Mouse (Mus musculus): Measurements from ENCODE around the gene Krt31.

Gene Krt31

DNA sequence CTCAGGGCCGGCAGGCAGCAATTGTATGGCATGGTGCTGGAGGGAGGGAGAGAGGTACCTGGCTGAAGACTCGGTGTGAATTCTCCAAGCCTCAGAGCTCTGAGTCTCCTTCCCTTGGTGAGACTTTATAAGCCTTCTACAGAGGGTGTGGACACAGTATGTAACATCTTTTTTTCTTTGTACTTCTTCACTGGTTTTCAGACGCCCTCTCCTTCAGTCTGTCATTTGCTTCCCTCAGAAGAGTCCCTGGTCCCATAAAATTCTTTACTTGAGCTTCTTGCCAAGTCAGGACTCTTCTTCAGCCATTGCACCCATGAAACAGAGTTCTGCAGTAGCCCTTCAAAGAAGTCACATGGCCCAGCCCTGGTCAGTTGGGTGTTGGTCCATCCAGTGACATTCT is at the start of gene Krt31:
TSS of gene Krt31 (minus strand) at position 101 of the 400 bp plus-strand sequence.
- DNase-seq (ENCODE audit: extremely low read depth, insufficient read length, low spot score): no peak

DNA sequence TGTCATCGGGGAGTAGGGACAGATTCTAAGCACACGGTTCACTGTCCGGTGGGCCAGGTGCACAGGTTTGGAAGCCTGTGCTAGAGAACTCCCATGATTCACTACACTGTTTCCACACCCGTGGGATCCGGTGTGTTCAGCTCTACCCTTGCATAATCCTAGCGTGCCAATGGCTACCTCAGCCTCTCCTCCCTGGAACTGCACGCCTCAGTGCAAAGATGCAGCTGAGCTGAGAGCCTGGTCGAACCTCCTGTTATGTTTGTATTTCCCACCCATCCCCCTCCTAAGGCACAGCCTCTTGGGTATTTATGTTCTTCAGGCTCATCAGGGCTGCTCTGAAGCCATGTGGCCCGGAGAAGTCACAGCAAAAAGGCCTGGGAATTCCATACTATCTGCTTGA is 47.5 kb upstream of the Krt31 start:
- no peak for DNase-seq (ENCODE audit: extremely low read depth, insufficient read length, low spot score)

DNA sequence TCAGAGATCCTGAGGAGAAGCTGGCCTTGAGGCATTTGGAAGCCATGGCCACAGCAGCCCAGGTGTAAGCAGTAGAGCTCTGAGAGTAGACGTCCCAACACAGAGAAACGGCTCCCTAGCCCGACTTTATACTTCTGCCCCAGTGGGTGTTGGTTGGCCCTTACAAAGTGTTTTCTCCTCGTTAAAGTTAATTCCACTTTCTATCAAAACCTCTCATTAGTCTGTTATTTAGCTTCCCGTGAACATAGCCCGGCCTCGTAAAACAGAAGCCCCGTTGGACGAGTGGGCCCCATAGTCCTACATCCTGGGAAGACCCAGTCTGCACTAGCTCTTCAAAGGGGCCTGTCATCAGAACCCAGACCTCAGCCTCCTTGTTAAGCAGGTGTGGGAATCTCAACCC is 45.8 kb upstream of the Krt31 start, which contains the start of gene Krt35:
TSS of gene Krt35 (minus strand) at position 101 of the 400 bp plus-strand sequence.
- no peak for DNase-seq (ENCODE audit: extremely low read depth, insufficient read length, low spot score)

DNA sequence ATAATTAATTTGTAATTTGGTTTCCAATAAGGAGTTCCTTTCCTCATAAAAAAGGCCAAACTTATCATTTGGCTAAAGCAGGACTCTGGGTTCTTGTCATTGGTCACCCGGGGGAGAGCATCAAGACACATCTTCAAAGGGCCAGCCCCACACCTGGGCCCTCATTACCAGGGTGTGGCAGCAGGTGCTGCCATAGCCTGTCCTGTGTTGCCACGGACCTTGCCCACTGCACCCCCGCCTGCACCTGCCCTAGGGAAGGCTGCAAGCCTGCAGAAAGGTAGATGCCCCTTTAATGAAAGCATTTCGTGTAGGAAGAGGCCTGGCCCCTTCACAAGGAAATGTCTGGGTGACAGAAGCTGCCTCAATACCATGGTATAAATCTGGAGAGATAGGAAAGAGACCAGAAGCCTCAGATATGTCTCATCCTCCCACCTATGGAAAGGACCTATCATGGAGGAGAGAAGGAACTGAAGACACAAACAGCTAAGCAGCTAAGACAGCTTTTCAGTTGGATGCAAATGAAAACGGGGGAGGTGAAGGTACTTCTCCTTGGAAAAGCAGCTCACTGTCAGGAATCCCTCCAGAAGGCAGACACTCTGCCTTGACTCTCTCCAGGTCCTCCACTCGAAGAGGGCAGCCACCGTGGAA is 38.2 kb upstream of the Krt31 start:
- DNase-seq (ENCODE audit: extremely low read depth, insufficient read length, low spot score): no peak

DNA sequence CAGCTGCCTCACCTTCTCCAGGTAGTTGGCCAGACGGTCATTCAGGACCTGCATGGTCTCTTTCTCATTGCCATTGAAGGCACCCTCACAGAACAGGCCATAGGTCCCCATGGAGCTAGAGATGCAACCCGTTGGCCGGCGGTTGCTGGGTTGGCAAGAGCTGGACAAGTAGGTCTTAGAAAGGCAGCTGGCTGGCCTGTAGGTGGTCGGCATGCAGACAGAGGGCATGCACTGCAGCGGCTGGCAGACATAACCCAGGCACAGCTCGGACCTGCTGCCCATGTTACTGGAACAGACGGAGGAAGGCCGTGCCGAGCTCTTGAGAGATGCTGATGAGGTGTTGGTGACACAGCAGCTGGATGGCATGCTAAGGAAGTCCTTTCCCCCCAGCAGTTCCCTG is 37.5 kb upstream of the Krt31 start, which contains the start of gene Krt32:
TSS of gene Krt32 (minus strand) at position 366 of the 400 bp plus-strand sequence.
- DNase-seq (ENCODE audit: extremely low read depth, insufficient read length, low spot score): no peak

DNA sequence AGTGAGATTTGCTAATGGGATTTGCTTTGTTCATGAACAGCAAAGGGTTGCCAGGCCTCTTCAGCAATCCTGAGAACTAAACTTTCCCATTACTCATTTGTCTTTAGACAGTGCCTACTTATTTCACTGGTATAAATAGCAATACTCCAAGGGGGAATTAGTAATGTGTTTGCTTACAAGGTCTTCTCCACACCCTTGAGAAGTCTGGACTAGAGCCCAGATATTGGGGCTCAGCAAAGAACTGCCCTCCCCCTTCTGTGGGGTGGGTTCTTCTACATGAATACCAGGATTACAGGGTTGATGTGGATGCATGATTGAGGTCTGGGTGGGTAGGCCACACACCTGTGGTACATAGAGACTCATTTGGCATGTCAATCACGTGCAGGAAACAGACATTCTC is 23.5 kb upstream of the Krt31 start:
- DNase-seq (ENCODE audit: extremely low read depth, insufficient read length, low spot score): no peak

DNA sequence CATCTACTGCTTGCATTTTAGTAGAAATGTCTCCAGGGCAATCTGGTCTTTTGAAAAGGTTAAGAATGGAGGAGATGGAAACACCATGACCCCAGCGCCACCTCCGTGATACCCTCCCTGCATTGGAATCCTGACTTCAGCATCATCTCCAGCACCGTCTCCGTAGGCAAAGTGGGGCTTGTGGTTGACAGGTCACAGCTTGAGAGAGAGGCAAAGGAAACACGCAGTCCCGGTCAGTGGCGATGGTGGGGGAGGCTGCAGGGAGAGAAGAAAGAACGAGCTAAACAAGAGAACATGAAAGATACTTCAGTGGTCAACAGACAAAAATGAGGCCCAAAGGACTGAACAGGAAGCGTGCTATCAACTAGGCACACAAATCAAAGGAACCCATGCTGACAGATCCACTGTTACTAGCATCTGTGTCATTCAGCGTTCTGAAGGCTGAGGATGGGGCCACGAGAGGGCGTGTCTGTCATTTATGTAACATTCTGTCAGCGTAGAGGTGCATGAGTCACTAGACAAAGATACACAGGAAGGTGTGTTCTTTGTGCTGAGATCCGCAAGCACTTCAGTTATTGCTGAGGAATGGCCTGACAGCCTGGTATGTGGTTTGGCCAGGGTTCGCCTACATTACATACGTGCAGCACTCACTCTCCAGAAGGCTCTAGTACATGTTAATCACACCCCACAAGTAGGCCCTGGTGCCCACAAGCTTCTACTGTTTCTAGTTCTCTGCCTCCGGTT is 17.1 kb upstream of the Krt31 start:
- no peak for DNase-seq (ENCODE audit: extremely low read depth, insufficient read length, low spot score)

DNA sequence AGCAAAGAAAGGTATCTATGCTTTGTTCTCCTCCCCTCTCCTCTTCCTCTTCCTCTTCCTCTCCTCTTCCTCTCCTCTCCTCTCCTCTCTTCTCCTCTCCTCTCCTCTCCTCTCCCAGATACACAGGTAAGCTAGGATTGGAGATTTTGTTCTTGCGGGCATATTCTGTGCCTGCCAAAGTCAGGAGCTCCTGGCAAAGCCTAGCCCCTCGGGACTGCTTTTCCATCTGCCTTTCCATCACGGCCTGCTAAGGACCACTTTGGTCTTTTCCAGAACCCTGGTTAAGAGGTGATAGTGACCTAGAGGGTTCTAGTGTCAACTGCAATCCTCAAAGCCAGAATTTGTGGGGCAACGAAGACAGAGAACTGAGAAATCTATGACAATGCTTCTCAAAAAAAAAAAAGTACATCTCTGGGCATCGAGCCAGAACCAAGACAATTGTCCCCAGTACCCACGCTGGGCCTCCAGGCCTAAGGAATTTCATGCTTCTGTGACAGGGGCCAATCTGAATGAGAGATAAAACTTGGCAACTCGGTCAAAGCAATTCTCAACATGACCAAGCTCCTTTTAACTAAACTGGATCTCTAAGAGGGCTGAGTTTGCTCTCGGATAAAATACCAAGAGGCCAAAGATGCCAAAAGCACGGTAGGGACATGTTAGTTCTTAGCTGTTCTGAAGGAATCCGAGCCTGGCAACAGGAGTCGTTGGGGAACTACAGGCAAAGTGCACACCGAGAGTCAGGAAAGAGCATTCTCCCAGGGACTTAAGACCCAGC is 16.1 kb upstream of the Krt31 start:
- no peak for DNase-seq (ENCODE audit: extremely low read depth, insufficient read length, low spot score)

DNA sequence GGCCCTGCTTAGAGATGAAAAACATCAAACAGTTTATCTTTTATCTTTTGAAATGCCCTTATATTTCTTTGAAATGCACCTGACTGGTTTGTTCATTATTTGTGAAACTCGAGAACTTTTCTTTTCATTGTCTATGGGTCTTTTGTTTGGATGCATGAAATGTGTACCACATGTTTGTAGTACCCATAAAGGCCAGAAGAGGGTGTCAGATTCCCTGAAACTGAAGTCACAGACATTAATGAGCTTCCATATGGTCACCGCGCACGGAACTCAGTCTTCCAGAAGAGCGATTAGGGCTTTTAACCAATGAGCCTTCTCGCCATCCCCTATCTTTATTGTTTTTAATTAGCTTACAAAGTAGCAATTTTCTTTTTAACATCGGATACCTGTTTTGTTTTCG is 8.5 kb upstream of the Krt31 start:
- DNase-seq (ENCODE audit: extremely low read depth, insufficient read length, low spot score): no peak

DNA sequence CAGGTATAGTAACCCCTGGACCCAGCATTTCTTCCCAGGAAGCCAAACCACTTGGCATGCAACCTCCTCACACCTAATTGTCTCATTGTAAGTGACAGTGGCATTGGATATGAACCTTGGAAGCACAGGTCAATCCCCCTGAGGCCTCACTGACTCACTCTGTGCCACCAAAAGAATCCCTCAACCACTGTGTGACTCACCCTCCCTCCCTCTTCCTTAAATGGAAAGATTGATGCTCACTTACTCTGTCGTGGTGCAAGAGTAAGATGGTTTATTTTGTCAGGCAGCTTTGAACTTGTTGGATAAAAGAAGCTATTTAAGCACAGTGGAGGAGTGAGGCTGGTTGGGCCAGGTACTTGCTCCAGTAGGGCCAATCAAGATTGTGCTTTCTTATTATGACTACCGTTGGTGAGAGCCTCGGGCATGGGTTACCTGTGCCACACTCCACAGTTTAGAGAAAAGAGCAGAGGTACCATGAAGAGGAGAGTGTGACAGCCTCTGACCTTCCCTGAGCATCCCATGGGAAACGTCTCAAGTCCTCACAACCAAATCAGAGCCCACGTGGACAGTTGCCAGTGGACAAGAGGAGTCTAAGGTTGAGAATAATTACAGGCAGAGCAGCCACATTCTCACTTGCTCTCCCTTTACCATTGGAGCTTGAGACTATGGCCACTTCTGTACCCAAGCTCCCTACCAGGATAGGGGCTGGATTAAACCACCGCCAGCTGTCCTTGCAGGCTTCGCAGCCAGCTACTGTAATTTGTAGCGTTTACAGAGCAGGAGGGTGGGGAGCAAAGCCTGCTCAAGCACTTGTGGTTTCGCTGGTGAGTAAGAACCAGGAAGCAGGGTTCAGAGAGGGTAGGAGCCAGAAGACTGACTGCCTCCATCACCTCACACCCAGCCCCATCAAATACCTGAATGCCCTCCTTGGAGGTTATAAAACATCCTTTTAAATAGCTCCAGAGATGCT is 5.6 kb upstream of the Krt31 start:
- DNase-seq (ENCODE audit: extremely low read depth, insufficient read length, low spot score): peak; percentile 79

DNA sequence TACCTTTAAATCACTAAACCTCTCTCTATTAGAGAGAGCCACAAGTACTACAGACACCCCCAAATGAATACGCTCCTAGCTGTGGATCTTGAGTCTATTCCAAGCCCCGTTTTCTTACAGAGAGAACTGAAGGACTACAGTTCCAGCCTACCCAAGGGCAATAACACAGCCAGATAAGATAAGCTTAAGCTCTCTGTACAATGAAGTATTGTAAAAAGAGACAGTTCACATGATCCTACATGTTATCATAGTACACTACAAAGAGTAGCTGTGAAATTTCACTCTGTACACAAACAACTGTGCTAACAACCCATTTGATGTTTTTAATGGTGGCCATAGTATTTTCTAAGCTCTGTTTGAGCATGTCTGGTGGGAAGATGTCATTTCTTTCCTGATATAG is 3.2 kb downstream of the Krt31 start:
- no peak for DNase-seq (ENCODE audit: extremely low read depth, insufficient read length, low spot score)

DNA sequence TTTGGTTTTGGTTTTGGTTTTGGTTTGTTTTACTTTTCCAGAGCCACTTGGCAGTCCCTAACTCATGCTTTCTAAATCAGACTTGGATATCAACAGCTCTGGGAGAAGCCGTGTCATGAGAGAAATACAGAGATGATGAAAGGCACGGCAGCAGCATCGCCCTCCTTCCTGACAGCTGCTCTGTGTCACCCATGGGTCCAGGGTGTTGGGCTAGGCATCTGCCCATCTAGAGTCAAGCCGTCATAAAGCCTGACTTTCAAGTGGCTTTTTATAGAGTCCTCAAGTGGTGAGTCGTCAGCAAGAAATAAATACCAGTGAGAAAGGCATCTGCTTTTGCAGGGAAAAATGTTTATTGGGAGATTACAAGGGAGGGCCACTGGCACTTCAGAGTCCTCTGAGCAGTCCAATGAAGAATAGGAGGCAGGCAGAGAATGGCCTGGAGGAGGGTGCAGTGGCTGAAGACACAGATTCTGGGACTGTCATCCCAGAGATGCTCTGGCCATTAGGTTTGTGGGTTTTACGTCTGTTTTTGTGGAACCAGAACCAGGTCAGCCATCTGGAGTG is 4.0 kb downstream of the Krt31 start:
- peak; percentile 21 for DNase-seq (ENCODE audit: extremely low read depth, insufficient read length, low spot score)

DNA sequence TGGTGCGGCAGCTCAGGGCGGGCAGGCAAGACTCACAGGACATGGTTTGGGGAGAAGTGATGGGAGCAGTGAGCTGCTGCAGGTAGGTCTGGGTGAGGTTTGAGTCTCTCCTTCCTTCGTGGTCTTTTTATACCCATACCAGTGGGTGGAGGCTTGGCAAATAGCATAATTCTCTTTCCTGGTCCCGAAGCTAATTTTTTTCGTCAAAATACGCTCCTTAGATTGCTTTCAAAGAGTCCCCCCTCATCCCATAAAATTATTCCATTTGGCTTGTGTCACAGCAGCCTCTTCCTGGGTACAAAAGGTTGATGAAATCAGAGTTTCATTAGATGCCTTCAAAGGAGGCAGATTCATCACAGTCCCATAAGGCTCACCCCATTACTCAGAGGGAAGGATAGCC is 8.9 kb downstream of the Krt31 start, which contains the start of gene Krt34:
TSS of gene Krt34 (minus strand) at position 101 of the 400 bp plus-strand sequence.
- DNase-seq (ENCODE audit: extremely low read depth, insufficient read length, low spot score): no peak

DNA sequence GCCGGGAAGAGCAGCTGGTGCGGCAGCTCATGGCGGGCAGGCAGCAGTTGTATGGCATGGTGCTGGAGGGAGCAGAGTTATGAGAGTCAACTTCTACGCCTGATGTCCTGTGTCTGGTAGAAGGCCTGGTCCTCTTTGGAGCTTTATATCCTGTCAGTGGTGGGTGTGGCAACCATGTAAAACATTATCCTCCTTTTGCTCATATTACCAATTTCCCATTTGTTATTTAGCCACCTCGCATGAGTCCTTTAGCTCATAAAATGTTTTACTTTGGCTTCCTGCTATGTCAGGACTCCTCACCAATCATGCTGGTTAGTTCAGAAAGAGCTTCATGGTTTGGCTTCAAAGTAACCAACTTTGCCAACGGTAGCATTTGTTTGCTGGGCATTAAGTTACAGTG is 20.6 kb downstream of the Krt31 start, which contains the start of gene Krt33b:
TSS of gene Krt33b (minus strand) at position 101 of the 400 bp plus-strand sequence.
- DNase-seq (ENCODE audit: extremely low read depth, insufficient read length, low spot score): no peak

DNA sequence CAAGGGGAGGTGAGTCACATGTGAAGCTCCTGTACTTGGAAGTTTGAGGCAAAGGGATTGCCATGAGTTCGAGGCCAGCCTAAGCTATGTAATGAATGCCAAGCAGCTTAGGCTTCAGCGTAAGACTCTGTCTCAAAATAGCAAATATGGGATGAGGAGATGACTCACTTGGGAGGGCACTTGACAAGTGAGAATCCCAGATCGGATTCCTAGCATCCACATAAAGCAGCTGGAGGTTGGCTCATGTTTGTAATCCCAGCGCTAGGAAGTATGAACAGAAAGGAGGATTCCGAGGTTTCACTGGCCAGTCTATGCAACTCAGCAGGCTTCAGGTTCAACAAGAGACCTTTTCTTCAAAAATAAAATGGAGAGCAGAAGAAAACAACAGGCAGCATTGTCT is 28.9 kb downstream of the Krt31 start:
- DNase-seq (ENCODE audit: extremely low read depth, insufficient read length, low spot score): no peak

DNA sequence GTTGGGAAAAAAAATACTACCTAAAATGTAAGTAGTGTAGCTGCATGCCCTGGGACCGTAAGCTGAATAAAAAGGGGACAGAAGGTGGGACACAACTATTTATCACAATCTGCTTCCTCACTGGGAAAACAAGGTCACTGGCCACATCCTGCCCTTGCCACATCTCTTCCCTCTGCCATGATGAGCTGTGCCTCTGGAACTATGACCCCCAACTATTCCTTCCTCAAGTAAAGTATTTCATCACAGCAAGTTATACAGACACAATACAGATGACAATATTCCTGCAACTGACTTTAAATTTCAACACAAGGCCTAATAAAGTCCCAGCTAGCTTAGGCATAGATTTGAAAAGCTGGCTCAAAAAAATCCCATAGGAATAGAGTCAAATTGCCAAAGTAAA is 30.9 kb downstream of the Krt31 start:
- no peak for DNase-seq (ENCODE audit: extremely low read depth, insufficient read length, low spot score)

DNA sequence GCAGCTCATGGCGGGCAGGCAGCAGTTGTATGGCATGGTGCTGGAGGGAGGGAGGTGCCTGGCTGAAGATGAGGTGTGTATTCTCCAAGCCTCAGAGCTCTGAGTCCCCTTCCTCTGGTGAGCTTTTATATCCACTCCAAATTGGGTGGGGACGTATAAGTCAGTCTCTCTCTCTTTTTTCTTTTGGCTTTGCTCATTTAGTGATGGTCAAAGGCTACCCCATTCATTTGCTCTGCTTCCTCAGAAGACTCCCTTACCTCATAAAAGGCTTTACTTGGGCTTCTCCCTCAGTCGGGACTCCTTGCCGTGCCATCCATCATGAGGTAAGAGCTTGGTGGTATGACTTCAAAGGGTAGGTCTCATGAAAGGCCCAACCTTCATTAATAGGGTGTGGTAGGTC is 34.2 kb downstream of the Krt31 start, which contains the start of gene Krt33a:
TSS of gene Krt33a (minus strand) at position 101 of the 400 bp plus-strand sequence.
- DNase-seq (ENCODE audit: extremely low read depth, insufficient read length, low spot score): no peak

DNA sequence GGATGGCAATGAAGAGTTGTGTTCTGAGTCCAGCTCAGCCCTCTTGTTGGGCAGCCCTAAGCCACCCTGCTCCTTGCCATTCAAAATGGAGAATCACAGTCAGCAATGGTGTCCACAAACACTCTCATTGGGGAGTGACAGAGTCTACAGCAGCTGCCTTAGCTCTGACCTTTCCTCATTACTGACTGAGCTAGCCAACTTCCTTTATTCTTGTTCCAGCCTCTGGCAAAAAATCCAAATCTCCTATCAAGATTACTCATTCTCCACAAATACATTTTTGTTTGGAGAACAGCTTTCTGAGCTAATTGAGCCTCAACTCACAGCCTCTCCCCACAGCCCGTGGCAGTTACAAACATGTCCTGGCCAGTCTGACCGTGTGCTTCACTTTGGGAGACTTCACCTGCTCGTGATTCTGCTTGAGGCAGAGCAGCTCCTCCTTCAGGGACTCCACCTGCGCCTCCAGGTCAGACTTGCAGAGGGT is 36.6 kb downstream of the Krt31 start:
- DNase-seq (ENCODE audit: extremely low read depth, insufficient read length, low spot score): no peak

DNA sequence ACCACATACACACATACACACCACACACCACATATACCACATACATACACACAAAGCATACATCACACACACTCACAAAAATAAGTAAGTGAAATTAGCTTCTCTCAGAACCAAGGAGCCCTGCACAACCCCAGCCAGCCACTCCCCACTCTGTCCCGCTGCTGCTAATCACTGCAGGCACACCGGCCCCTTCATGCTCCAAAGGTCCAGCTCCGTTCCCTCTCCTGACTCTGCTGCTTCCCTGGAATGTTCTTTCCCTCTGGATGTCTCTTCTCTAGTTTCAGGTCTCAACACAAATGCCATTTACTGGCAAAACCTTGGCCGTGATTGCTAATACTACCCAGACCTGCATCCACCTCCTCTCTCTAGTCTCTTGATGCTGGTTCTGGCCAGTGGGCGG is 39.7 kb downstream of the Krt31 start:
- DNase-seq (ENCODE audit: extremely low read depth, insufficient read length, low spot score): no peak

DNA sequence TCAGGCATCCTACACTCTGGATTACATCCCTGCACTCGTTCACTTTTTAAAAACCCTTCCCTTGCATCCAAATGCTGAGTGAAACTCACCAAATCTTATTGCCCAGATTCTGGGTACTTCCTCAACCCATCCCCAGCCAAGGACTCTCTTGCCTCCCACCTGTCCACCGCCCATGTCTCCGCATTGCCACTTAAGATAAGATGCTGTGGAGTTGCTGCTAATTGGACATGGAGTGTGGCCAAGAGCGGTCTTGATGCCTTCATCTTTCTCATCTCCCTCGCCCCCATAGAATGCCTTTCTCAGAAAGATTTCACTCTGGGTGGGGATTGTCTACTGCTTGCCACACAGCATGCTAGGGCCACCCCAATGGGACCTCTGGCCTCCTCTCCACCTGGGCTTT is 42.0 kb downstream of the Krt31 start:
- no peak for DNase-seq (ENCODE audit: extremely low read depth, insufficient read length, low spot score)

All from 3134 (cell line).